In genomic region chr15:103503660-103504059, GRCm38 (mm10) we compare ENCODE assay signal across 8 mouse cellular contexts. TPM values are rescaled to one million over a fixed set of nuclear protein-coding genes. Genes with fewer than 3 reads are reported as not detected.
DNase-seq lines count a peak whose midpoint lies in the region; ATAC-seq and TF ChIP-seq lines count a peak whose summit lies in the region.

No protein-coding gene starts in this region.

- no peak for TF ChIP-seq CTCF in E14TG2a.4 (conservative IDR thresholded peaks at IDR 0.05; ENCODE audit: low read length)

- no peak overlapping the region for H3K27ac ChIP-seq in heart, embryonic 10.5 days
- H3K27ac ChIP-seq in embryonic facial prominence, embryonic 12.5 days: no peak overlapping the region
- H3K27ac ChIP-seq in limb, embryonic 11.5 days (replicated peaks; ENCODE audit: low read depth, low read length): no peak overlapping the region
- H3K27ac ChIP-seq in stomach, embryonic 14.5 days (ENCODE audit: low read length): no peak overlapping the region

- peak overlapping the region; percentile 68 for H3K4me3 ChIP-seq in heart, embryonic 10.5 days
- peak overlapping the region; percentile 80 for H3K4me3 ChIP-seq in E14TG2a.4 (replicated peaks; ENCODE audit: low read length)
- H3K4me3 ChIP-seq in embryonic facial prominence, embryonic 12.5 days: peak overlapping the region; percentile 58
- H3K4me3 ChIP-seq in limb, embryonic 11.5 days (ENCODE audit: low read depth, low read length): peak overlapping the region; percentile 45
- peak overlapping the region; percentile 57 for H3K4me3 ChIP-seq in stomach, embryonic 14.5 days (ENCODE audit: low read depth, low read length)

- no peaks in the 10 kb centered on the region for H3K36me3 ChIP-seq in heart, embryonic 10.5 days
- no peaks in the 10 kb centered on the region for H3K36me3 ChIP-seq in E14TG2a.4 (ENCODE audit: insufficient read depth, low read length)
- H3K36me3 ChIP-seq in embryonic facial prominence, embryonic 12.5 days: no peaks in the 10 kb centered on the region
- no peaks in the 10 kb centered on the region; the same call in 1 of the 2 replicates for H3K36me3 ChIP-seq in limb, embryonic 11.5 days (ENCODE audit: control insufficient read depth, insufficient read depth, low read length)
- H3K36me3 ChIP-seq in stomach, embryonic 14.5 days (ENCODE audit: control insufficient read depth, insufficient read depth, low read length): no peaks in the 10 kb centered on the region

- DNase-seq in heart, embryonic 10.5 days (ENCODE audit: low spot score): no peak
- DNase-seq in heart, adult 18-20 months: no peak
- peak; percentile 34 for DNase-seq in limb, embryonic 11.5 days (ENCODE audit: low spot score)
- no peak for DNase-seq in yolk sac, embryonic 10.5 days (ENCODE audit: low spot score)
- no peak for DNase-seq in B cell, adult 2 months

- H3K4me1 ChIP-seq in heart, embryonic 10.5 days: peaks cover 18% of the 10 kb centered on the region
- H3K4me1 ChIP-seq in E14TG2a.4 (replicated peaks; ENCODE audit: low read depth, low read length): peaks cover 17% of the 10 kb centered on the region
- no peaks in the 10 kb centered on the region for H3K4me1 ChIP-seq in embryonic facial prominence, embryonic 12.5 days
- H3K4me1 ChIP-seq in limb, embryonic 11.5 days (ENCODE audit: control insufficient read depth, insufficient read depth, low read length): no peaks in the 10 kb centered on the region
- no peaks in the 10 kb centered on the region for H3K4me1 ChIP-seq in stomach, embryonic 14.5 days (ENCODE audit: control insufficient read depth, insufficient read depth, low read length)

- 51% methylated on average over 12 of the region's 12 CpGs for WGBS in heart, embryonic 10.5 days
- WGBS in embryonic facial prominence, embryonic 12.5 days: 51% methylated on average over 12 of the region's 12 CpGs
- WGBS in limb, embryonic 11.5 days: 45% methylated on average over 12 of the region's 12 CpGs
- 50% methylated on average over 12 of the region's 12 CpGs for WGBS in stomach, embryonic 14.5 days

- peak overlapping the region; percentile 94 for H3K4me2 ChIP-seq in embryonic facial prominence, embryonic 12.5 days (replicated peaks)
- H3K4me2 ChIP-seq in limb, embryonic 11.5 days (ENCODE audit: low read depth, severe bottlenecking): peak overlapping the region; percentile 79
- peak overlapping the region; percentile 86 for H3K4me2 ChIP-seq in stomach, embryonic 14.5 days (replicated peaks; ENCODE audit: low read depth, low read length)

- no peaks in the 10 kb centered on the region for H3K9me3 ChIP-seq in heart, embryonic 10.5 days
- H3K9me3 ChIP-seq in E14TG2a.4 (ENCODE audit: low read length): no peaks in the 10 kb centered on the region
- no peaks in the 10 kb centered on the region for H3K9me3 ChIP-seq in embryonic facial prominence, embryonic 12.5 days
- H3K9me3 ChIP-seq in limb, embryonic 11.5 days (ENCODE audit: control insufficient read depth, low read length): no peaks in the 10 kb centered on the region
- no peaks in the 10 kb centered on the region for H3K9me3 ChIP-seq in stomach, embryonic 14.5 days (ENCODE audit: control insufficient read depth, low read depth, low read length)

- ATAC-seq in embryonic facial prominence, embryonic 12.5 days (ENCODE audit: insufficient number of reproducible peaks, insufficient read depth, low FRiP score, low TSS enrichment): 0 out of 2 replicates have a peak, but pooled peaks have one; percentile 32
- ATAC-seq in limb, embryonic 11.5 days (ENCODE audit: insufficient number of reproducible peaks, low FRiP score, low TSS enrichment, low read depth): no peak
- no peak for ATAC-seq in stomach, embryonic 14.5 days (ENCODE audit: insufficient number of reproducible peaks, insufficient read depth, low FRiP score, low read depth)

- H3K9ac ChIP-seq in embryonic facial prominence, embryonic 12.5 days: peak overlapping the region; percentile 56; the same call in 1 of the 2 replicates
- H3K9ac ChIP-seq in limb, embryonic 11.5 days (ENCODE audit: low read length): no peak overlapping the region
- no peak overlapping the region for H3K9ac ChIP-seq in stomach, embryonic 14.5 days (replicated peaks; ENCODE audit: low read depth, low read length)

- H3K27me3 ChIP-seq in heart, embryonic 10.5 days (ENCODE audit: insufficient read depth, poor library complexity, severe bottlenecking): peaks cover 59% of the 10 kb centered on the region
- peaks cover 66% of the 10 kb centered on the region for H3K27me3 ChIP-seq in E14TG2a.4 (ENCODE audit: insufficient read depth, low read length)
- H3K27me3 ChIP-seq in embryonic facial prominence, embryonic 12.5 days: peaks cover 34% of the 10 kb centered on the region
- H3K27me3 ChIP-seq in limb, embryonic 11.5 days (ENCODE audit: control insufficient read depth, insufficient read depth, low read length): peaks cover 15% of the 10 kb centered on the region
- H3K27me3 ChIP-seq in stomach, embryonic 14.5 days (ENCODE audit: control insufficient read depth, insufficient read depth, low read length): peaks cover 5% of the 10 kb centered on the region; the same call in 1 of the 2 replicates

RNA-seq across cellular contexts. Expression of gene Pde1b, which starts 0.8 kb away (rescaled TPM):
- 3.8 and 4.4 TPM in 2 replicates for polyA plus RNA-seq in heart, embryonic 10.5 days (2016; fragmentation: Nextera tagmentation; extraction: Ambion mirVana)
- total RNA-seq in heart, adult 18-20 months (2021): 1 to 10 TPM in 1 of 2 experiments, under 1 TPM in 1; 0.87 to 1.6 TPM
- polyA plus RNA-seq in embryonic facial prominence, embryonic 12.5 days (2016; fragmentation: Nextera tagmentation; extraction: Ambion mirVana): 8.2 and 9.1 TPM in 2 replicates
- 3.0 and 3.5 TPM in 2 replicates for polyA plus RNA-seq in limb, embryonic 11.5 days (2014; fragmentation: Nextera tagmentation; extraction: Ambion mirVana)
- polyA plus RNA-seq in stomach, embryonic 14.5 days (2014; fragmentation: Nextera tagmentation; extraction: Ambion mirVana): 15.4 and 15.8 TPM in 2 replicates

RNA-seq across cellular contexts. Expression of gene Ppp1r1a, which starts 34.1 kb away (rescaled TPM):
- polyA plus RNA-seq in heart, embryonic 10.5 days (2016; fragmentation: Nextera tagmentation; extraction: Ambion mirVana): 57.4 and 77.3 TPM in 2 replicates
- total RNA-seq in heart, adult 18-20 months (2021): 10 to 100 TPM in 1 of 2 experiments, 1 to 10 TPM in 1; 9.9 to 10.1 TPM
- polyA plus RNA-seq in embryonic facial prominence, embryonic 12.5 days (2016; fragmentation: Nextera tagmentation; extraction: Ambion mirVana): 21.1 and 22.6 TPM in 2 replicates
- 8.4 and 10.3 TPM in 2 replicates for polyA plus RNA-seq in limb, embryonic 11.5 days (2014; fragmentation: Nextera tagmentation; extraction: Ambion mirVana)
- 12.9 and 17.4 TPM in 2 replicates for polyA plus RNA-seq in stomach, embryonic 14.5 days (2014; fragmentation: Nextera tagmentation; extraction: Ambion mirVana)

RNA-seq across cellular contexts. Expression of gene Nckap1l, which starts 50.1 kb away (rescaled TPM):
- polyA plus RNA-seq in heart, embryonic 10.5 days (2016; fragmentation: Nextera tagmentation; extraction: Ambion mirVana): 1.00 and 2.2 TPM in 2 replicates
- 1 to 10 TPM; 3.5 to 5.5 TPM for total RNA-seq in heart, adult 18-20 months (2021)
- 1.6 and 1.9 TPM in 2 replicates for polyA plus RNA-seq in embryonic facial prominence, embryonic 12.5 days (2016; fragmentation: Nextera tagmentation; extraction: Ambion mirVana)
- 1.2 and 1.3 TPM in 2 replicates for polyA plus RNA-seq in limb, embryonic 11.5 days (2014; fragmentation: Nextera tagmentation; extraction: Ambion mirVana)
- polyA plus RNA-seq in stomach, embryonic 14.5 days (2014; fragmentation: Nextera tagmentation; extraction: Ambion mirVana): 3.1 and 3.2 TPM in 2 replicates

RNA-seq across cellular contexts. Expression of gene Gtsf2, which starts 55.4 kb away (rescaled TPM):
- not detected in 2 replicates for polyA plus RNA-seq in heart, embryonic 10.5 days (2016; fragmentation: Nextera tagmentation; extraction: Ambion mirVana)
- total RNA-seq in heart, adult 18-20 months (2021): not detected
- not detected in 2 replicates for polyA plus RNA-seq in embryonic facial prominence, embryonic 12.5 days (2016; fragmentation: Nextera tagmentation; extraction: Ambion mirVana)
- not detected in 2 replicates for polyA plus RNA-seq in limb, embryonic 11.5 days (2014; fragmentation: Nextera tagmentation; extraction: Ambion mirVana)
- polyA plus RNA-seq in stomach, embryonic 14.5 days (2014; fragmentation: Nextera tagmentation; extraction: Ambion mirVana): not detected in 2 replicates
